Mouse (Mus musculus): ENCODE measurements around the gene Fnbp1. TPM values are rescaled to one million over a fixed set of nuclear protein-coding genes. Genes with fewer than 3 reads are reported as not detected.

Fnbp1 gene
- polyA plus RNA-seq, 1 experiment from 2014 or later, result 26.3 TPM

- no peak for ATAC-seq (ENCODE audit: insufficient number of reproducible peaks, insufficient read depth, low FRiP score, low TSS enrichment)
- Histone ChIP-seq H3K36me3 (peaks cover 36% of the 10 kb centered on the region), H3K9me3 (0 out of 2 replicates have a peak, but pooled peaks cover 5% of the 10 kb centered on the region), H3K27ac (no peak overlapping the region), H3K27me3 (no peaks in the 10 kb centered on the region), H3K4me3 (no peak overlapping the region), H3K9ac (no peak overlapping the region), H3K4me2 (replicated peaks) (no peak overlapping the region), H3K4me1 (no peaks in the 10 kb centered on the region)
- WGBS, result 82% methylated on average over 3 of the region's 3 CpGs
These were observed 101.3 kb downstream of the Fnbp1 start for GRCm38 (mm10) chr2:31040487-31040886.

DNA sequence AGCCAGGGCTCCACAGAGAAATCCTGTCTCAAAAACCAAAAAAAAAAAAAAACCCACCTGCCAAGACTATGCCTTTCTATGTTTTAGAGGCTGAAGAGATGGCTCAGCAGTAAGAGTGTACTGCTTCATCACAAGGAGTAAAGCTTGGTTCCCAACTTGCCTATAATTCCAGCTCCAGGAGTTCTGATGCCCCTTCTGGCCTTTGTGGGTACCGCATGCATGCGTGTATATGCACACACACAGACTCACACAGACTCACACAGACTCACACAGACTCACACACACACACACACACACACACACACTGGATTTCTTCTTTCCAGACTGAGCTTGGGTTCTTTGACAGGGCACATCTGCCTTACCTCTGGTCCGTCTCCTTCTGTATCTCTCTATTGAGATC lies 101.8 kb downstream of the Fnbp1 start:
- Histone ChIP-seq H3K27ac (no peak overlapping the region), H3K27me3 (no peaks in the 10 kb centered on the region), H3K4me2 (replicated peaks) (no peak overlapping the region), H3K9ac (no peak overlapping the region), H3K4me1 (no peaks in the 10 kb centered on the region), H3K36me3 (peaks cover 41% of the 10 kb centered on the region), H3K4me3 (no peak overlapping the region), H3K9me3 (0 out of 2 replicates have a peak, but pooled peaks cover 5% of the 10 kb centered on the region)
- no peak for ATAC-seq (ENCODE audit: insufficient number of reproducible peaks, insufficient read depth, low FRiP score, low TSS enrichment)
- WGBS, result 95% methylated on average over 3 of the region's 3 CpGs

GRCm38 (mm10) chr2:31036811-31037210 lies 105.0 kb downstream of the Fnbp1 start:
- H3K4me2 ChIP-seq (replicated peaks), result no peak overlapping the region
- H3K4me1 ChIP-seq, result no peaks in the 10 kb centered on the region
- WGBS, result 92% methylated on average over 6 of the region's 6 CpGs
- no peak overlapping the region for H3K9ac ChIP-seq
- peaks cover 64% of the 10 kb centered on the region for H3K36me3 ChIP-seq
- H3K27ac ChIP-seq, result no peak overlapping the region
- 0 out of 2 replicates have a peak, but pooled peaks cover 5% of the 10 kb centered on the region for H3K9me3 ChIP-seq
- no peak overlapping the region for H3K4me3 ChIP-seq
- H3K27me3 ChIP-seq, result no peaks in the 10 kb centered on the region
- ATAC-seq (ENCODE audit: insufficient number of reproducible peaks, insufficient read depth, low FRiP score, low TSS enrichment), result no peak

DNA sequence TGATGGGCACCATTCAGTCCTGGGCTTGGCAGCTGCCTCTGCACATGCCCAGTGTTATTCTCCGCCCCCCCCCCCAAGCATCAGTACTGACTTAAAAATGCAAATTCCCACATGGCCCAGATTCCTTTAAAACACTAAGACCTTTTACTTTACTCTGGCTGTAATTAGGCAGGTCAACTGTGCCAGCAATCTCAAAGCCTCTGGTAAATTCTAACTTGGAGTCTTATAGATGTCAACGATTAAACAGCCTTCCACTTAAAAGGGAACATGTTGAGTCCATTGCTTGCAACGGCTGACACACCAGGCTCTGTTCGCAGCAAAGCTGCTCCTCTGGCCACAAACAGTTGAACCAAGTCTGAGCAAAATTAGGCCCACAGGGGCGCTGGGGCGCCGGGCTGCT lies 109.8 kb downstream of the Fnbp1 start:
- Histone ChIP-seq H3K9ac (no peak overlapping the region), H3K36me3 (peaks cover 66% of the 10 kb centered on the region), H3K27me3 (no peaks in the 10 kb centered on the region), H3K27ac (no peak overlapping the region), H3K4me2 (replicated peaks) (no peak overlapping the region), H3K4me1 (no peaks in the 10 kb centered on the region), H3K9me3 (no peaks in the 10 kb centered on the region), H3K4me3 (no peak overlapping the region)
- ATAC-seq (ENCODE audit: insufficient number of reproducible peaks, insufficient read depth, low FRiP score, low TSS enrichment), result no peak
- 88% methylated on average over 7 of the region's 7 CpGs for WGBS

- no peaks in the 10 kb centered on the region for H3K9me3 ChIP-seq
- ATAC-seq (ENCODE audit: insufficient number of reproducible peaks, insufficient read depth, low FRiP score, low TSS enrichment), result no peak
- H3K27ac ChIP-seq, result no peak overlapping the region
- peaks cover 28% of the 10 kb centered on the region for H3K36me3 ChIP-seq
- H3K4me2 ChIP-seq (replicated peaks), result no peak overlapping the region
- no peaks in the 10 kb centered on the region for H3K27me3 ChIP-seq
- no peaks in the 10 kb centered on the region for H3K4me1 ChIP-seq
- H3K4me3 ChIP-seq, result no peak overlapping the region
- WGBS, result 65% methylated on average over 8 of the region's 8 CpGs
- no peak overlapping the region for H3K9ac ChIP-seq
These were observed 115.2 kb downstream of the Fnbp1 start for GRCm38 (mm10) chr2:31026642-31027041.

GRCm38 (mm10) chr2:31025458-31025857 lies 116.3 kb downstream of the Fnbp1 start:
- Histone ChIP-seq H3K4me3 (no peak overlapping the region), H3K4me1 (no peaks in the 10 kb centered on the region), H3K9ac (no peak overlapping the region), H3K9me3 (no peaks in the 10 kb centered on the region), H3K27ac (no peak overlapping the region), H3K27me3 (no peaks in the 10 kb centered on the region), H3K36me3 (peaks cover 35% of the 10 kb centered on the region), H3K4me2 (replicated peaks) (no peak overlapping the region)
- 60% methylated on average over 3 of the region's 3 CpGs for WGBS
- ATAC-seq (ENCODE audit: insufficient number of reproducible peaks, insufficient read depth, low FRiP score, low TSS enrichment), result no peak

DNA sequence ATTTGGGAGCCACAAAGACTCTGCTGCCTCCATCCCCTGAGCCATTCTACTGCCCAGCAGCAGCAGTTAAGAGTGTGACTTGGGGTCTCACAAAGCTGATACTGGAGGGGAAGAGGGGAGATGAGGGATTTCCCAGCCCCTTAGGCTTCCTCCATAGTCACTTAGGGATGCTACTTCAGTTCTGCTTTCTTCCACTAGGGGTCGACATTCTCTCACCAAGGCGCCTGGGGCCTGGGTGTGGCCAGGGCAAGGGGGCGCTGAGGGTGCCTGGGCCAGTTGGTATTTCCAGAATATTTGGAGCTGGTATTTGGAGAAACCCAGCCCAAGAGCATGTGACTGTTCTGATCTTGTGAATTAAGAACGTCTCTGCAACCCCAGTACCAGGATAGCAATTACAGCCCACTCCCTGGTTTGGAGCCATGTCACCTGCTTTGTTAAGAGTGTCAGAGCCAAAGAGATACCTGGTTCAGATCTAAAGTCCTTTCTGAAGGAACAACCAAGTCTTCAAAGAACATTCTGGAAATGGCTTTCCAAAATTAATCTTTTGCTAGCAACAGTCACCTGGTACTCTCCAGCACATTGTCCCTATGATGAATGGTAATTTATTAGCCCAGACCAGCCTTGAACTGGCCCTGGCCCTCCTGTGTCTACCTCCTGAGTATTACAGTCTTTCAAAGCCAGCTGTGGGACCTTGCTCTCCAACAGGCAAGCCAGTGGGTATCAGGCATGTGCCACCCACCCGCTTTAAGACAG lies 117.0 kb downstream of the Fnbp1 start:
- H3K36me3 ChIP-seq, result peaks cover 36% of the 10 kb centered on the region

GRCm38 (mm10) chr2:31023940-31024339 lies 117.9 kb downstream of the Fnbp1 start:
- Histone ChIP-seq H3K27ac (no peak overlapping the region), H3K9me3 (no peaks in the 10 kb centered on the region), H3K9ac (no peak overlapping the region), H3K4me1 (no peaks in the 10 kb centered on the region), H3K4me2 (replicated peaks) (no peak overlapping the region), H3K36me3 (peaks cover 37% of the 10 kb centered on the region), H3K4me3 (no peak overlapping the region), H3K27me3 (no peaks in the 10 kb centered on the region)
- ATAC-seq (ENCODE audit: insufficient number of reproducible peaks, insufficient read depth, low FRiP score, low TSS enrichment), result no peak
- 68% methylated on average over 5 of the region's 5 CpGs for WGBS

More for the DNA sequence above, 117.0 kb downstream of the Fnbp1 start:
- WGBS, result 26% methylated on average over 5 of the region's 5 CpGs
- Histone ChIP-seq H3K9me3 (no peaks in the 10 kb centered on the region), H3K9ac (no peak overlapping the region), H3K4me1 (no peaks in the 10 kb centered on the region), H3K27ac (no peak overlapping the region), H3K4me2 (replicated peaks) (no peak overlapping the region), H3K4me3 (no peak overlapping the region), H3K27me3 (no peaks in the 10 kb centered on the region)
- no peak for ATAC-seq (ENCODE audit: insufficient number of reproducible peaks, insufficient read depth, low FRiP score, low TSS enrichment)

GRCm38 (mm10) chr2:31020202-31020601 lies 121.6 kb downstream of the Fnbp1 start:
- no peak for ATAC-seq (ENCODE audit: insufficient number of reproducible peaks, insufficient read depth, low FRiP score, low TSS enrichment)
- H3K4me3 ChIP-seq, result no peak overlapping the region
- no peaks in the 10 kb centered on the region for H3K27me3 ChIP-seq
- peaks cover 53% of the 10 kb centered on the region for H3K36me3 ChIP-seq
- WGBS, result 93% methylated on average over 2 of the region's 2 CpGs
- no peak overlapping the region for H3K4me2 ChIP-seq (replicated peaks)
- H3K4me1 ChIP-seq, result no peaks in the 10 kb centered on the region
- no peak overlapping the region for H3K9ac ChIP-seq
- no peak overlapping the region for H3K27ac ChIP-seq
- H3K9me3 ChIP-seq, result no peaks in the 10 kb centered on the region

DNA sequence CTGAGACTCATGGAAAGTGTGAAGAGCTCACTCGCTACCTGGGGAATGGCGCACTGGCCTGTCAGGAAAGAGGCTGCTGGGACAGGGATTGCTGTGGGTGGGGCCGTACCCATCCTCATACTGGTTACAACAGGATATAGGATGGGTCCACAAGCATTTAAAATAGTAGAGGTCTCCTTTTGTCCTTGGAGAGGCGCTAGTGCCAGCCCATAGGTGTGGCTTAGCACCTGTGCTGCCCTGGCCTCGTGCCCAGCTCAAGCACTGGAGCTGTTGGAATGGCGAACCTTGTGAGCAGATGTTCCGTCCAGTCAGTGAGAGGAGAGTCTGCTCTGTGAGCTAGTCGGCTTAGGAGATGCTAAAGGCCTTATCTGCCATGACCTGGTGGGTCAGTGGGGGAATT lies 122.8 kb downstream of the Fnbp1 start:
- no peaks in the 10 kb centered on the region for H3K27me3 ChIP-seq
- 88% methylated on average over 8 of the region's 8 CpGs for WGBS

GRCm38 (mm10) chr2:31018519-31018918 lies 123.3 kb downstream of the Fnbp1 start:
- Histone ChIP-seq H3K27ac (no peak overlapping the region), H3K36me3 (peaks cover 53% of the 10 kb centered on the region), H3K27me3 (no peaks in the 10 kb centered on the region), H3K4me3 (no peak overlapping the region), H3K4me1 (no peaks in the 10 kb centered on the region), H3K9ac (no peak overlapping the region), H3K9me3 (no peaks in the 10 kb centered on the region), H3K4me2 (replicated peaks) (no peak overlapping the region)
- no peak for ATAC-seq (ENCODE audit: insufficient number of reproducible peaks, insufficient read depth, low FRiP score, low TSS enrichment)
- 81% methylated on average over 8 of the region's 8 CpGs for WGBS

More for the DNA sequence above, 122.8 kb downstream of the Fnbp1 start:
- Histone ChIP-seq H3K4me1 (no peaks in the 10 kb centered on the region), H3K4me2 (replicated peaks) (no peak overlapping the region), H3K4me3 (no peak overlapping the region), H3K9ac (no peak overlapping the region), H3K9me3 (no peaks in the 10 kb centered on the region), H3K27ac (no peak overlapping the region), H3K36me3 (peaks cover 53% of the 10 kb centered on the region)
- no peak for ATAC-seq (ENCODE audit: insufficient number of reproducible peaks, insufficient read depth, low FRiP score, low TSS enrichment)

GRCm38 (mm10) chr2:31017625-31018317 lies 124.0 kb downstream of the Fnbp1 start:
- WGBS, result 90% methylated on average over 18 of the region's 18 CpGs
- no peaks in the 10 kb centered on the region for H3K27me3 ChIP-seq
- H3K4me3 ChIP-seq, result no peak overlapping the region
- no peak for ATAC-seq (ENCODE audit: insufficient number of reproducible peaks, insufficient read depth, low FRiP score, low TSS enrichment)
- H3K27ac ChIP-seq, result no peak overlapping the region
- no peaks in the 10 kb centered on the region for H3K9me3 ChIP-seq
- H3K9ac ChIP-seq, result no peak overlapping the region
- H3K4me2 ChIP-seq (replicated peaks), result no peak overlapping the region
- peaks cover 53% of the 10 kb centered on the region for H3K36me3 ChIP-seq
- H3K4me1 ChIP-seq, result no peaks in the 10 kb centered on the region
